Mouse (Mus musculus): ENCODE measurements around the gene Atp5j. TPM values are rescaled to one million over a fixed set of nuclear protein-coding genes. Genes with fewer than 3 reads are reported as not detected.

Atp5j gene
- total RNA-seq, 2 experiments from 2014 or later = 1,262 to 1,293 TPM

DNA sequence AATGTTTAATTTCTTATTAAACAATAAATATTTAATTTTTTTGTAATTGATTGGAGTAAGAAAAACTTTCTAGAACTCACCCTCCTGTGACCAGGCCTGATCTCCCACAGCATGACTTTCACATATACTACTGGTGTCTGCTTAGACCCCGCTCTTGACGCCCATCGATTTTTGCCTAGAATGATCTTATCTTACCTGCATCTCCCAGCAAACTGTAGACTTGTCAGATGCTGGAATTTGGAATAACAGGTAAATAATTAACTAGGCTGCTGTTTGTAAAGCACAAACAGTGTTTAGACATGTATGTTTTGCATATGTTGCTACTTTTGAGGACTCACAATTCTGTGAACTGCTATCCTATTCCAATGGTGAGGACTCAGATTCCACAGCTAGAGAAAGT is 29.2 kb downstream of the Atp5j start:
- DNase-seq = no peak

DNA sequence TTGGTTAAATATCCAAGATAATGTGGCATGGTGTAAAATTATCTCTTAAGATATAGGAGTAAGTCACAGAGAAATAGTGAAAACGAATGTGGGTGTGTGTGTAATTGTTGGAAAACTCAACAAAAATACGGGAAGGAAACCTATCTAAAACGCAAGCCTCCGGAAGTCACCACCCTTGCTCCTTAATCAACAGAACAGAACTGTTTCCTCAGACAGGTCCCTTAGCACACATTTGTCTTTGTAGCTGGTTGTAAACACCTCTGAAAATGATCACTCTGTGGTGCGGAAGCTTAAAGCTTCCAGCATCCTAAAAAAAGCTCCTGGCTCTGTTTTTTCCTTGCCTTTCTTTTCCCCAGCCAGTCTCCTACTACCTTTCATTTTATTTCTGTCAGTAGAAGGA is 30.6 kb downstream of the Atp5j start:
- no peak for DNase-seq

DNA sequence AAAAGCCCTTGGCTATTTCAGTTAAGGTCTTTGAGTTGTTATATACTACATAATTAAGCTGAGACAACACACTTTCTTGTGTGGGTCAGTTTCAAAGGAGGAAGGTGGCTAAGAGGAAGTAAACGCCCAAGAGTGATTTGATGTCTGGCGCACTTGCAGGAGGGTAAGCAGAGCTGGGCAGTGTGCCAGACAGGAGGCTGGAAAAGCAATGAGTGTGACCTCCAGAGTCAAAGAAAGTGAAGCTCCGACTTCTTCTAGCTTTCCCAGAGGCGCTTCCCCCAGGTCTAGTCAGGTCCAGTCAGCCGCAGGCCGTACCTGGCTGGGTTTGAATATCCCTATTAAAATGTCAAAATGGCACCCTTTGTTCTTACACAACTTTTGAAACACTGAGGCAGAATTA is 33.2 kb downstream of the Atp5j start:
- peak; percentile 78 for DNase-seq

DNA sequence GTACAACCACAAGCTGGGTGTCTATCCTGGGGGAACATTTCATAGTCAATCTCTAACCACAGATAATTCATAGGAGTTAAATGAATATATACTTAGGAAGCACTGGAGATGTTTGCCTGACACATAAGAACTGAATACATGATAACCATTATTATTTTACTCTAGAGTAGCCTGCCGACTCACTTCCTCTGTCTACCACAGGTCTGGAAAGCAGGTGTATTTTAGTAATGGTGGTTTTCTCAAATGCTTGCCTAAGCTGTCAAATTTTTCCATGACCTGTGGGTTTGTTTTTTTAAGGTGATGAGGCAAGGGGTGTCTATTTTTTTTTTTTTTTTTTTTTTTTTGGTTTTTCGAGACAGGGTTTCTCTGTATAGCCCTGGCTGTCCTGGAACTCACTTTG is 35.4 kb downstream of the Atp5j start:
- DNase-seq = no peak

DNA sequence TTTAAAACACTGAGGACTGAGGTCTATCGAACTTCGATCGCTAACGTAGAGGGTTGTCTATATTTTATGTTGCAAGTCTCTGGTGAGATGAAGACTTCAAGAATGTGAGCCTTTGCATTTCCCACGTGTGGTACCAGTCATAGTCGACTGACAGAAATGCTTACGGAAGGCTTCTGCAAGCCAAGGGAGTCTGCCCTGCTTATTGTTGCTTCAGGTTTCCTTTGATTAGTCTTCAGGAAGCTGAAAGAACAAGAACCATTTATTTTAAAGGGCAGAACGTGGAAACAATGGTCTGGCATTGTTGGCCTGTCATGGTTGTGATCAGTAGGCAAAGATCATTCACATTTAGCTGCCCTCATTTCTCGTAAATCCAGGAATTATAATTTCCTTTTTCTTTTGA is 38.7 kb downstream of the Atp5j start:
- DNase-seq = no peak

DNA sequence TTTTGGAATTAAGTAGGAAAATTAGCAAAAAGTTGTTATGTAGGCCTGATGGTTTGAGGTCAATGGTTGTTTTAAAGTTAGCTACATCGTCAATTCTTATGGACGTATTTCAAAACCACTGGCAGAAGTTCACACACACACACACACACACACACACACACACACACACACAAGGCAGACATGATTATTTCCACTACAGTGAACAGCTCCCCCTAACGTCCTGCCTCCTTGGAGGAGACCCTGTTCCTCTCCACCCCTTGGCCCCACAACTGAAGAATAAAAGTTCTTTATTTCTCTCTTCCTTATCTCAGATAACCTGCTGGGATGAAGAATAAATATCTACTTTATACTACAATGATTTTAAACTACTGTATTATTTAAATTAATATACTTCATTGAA is 40.1 kb downstream of the Atp5j start:
- DNase-seq = no peak

DNA sequence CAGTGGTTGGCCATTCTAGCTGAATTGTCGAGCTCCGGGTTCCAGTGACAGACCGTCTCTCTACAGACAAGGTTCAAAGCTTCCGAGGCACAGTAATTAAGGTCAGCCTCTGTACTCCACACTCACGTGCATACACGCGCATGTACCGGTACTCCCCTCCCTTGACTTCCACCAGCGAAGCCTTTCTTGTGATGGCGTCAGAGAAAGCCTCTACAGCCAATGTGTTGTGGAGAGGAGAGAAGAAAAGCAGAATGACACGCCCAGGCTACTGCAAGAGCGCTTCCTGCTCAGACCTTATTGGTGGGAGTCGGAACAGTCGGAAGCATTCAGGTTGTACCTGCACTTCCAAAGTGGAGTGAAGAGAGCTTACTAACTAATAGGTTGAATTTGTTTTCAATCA is 42.0 kb downstream of the Atp5j start:
- no peak for DNase-seq

DNA sequence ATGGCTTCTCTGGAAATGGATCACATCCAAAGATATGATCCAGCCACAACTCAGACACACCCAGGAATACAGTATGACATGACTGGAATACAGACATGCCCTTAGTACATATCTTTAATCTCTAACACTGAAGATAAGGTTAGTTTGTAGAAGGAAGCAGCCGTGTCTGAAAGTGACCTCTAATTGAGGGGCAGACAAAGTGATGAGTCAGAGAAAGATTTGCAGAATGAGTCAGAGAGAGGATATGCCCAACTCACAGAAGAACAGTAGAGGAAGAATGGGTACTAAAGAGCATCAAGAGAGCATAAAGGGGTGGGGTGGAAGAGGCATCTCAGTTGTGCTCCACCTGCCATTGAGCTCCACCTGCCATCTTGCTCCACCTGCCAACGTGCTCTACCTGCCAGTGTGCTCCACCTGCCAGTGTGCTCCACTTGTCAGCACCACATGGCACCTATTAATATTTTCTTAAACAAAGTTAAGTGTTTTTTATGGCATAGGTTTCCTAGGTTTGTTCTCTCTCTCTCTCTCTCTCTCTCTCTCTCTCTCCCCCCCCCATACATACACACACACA is 44.7 kb downstream of the Atp5j start:
- no peak for DNase-seq

DNA sequence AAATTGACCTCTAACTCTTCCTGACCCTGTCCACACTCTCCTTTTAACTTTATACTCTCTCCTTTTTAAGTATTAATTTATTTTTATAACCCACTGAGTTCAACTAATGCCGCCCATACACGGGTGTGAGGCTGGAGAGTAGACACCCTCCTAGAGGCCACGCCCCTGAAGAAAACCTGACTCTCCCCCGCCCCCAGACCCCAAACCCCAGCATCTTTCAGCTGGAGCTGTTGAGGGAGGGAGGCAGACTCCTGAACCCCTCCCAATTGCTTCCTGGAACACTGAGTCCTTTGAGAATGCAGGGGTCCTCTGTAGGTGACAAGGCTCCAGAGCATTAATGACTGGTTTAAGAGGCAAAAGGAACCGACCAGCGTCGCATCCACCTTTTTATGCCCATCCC is 50.5 kb downstream of the Atp5j start:
- no peak for DNase-seq

DNA sequence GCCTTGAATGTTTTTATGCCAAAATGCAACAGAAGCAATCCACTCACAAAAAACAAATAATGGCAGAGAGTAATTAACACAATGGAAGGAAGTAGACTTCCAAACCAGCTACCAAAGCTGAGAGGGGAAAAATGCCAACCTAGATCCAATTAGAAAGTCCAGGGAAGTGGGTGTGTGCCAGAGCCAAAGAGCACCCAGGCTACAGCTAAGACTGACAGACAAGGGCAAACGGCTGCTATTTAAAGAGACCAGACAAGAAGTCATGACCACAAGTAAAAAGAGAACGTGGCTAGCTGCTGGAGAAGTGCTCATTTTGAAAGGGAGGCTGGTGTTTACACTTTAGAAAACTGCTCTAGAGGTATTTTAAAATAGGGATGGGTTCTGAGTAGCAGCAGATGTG is 52.1 kb downstream of the Atp5j start:
- no peak for DNase-seq

DNA sequence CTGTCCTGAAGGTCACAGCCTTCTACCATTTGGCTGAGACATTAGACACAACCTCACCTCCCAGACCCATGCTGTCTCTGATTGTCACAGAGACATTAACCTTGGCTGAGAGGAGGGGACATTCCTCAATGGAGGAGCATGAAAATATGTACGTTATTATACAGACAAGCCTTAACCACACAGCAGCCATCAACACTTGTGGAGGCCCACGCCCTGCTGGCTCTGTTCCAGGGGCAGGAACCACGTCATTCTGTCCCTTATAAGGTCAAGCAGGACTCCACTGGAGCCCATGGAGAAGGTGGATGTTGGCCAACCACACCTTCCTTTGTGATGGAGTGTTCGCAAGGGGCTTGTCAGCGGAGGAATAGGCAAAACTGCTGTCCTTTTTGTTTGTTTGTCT is 55.7 kb downstream of the Atp5j start:
- no peak for DNase-seq

DNA sequence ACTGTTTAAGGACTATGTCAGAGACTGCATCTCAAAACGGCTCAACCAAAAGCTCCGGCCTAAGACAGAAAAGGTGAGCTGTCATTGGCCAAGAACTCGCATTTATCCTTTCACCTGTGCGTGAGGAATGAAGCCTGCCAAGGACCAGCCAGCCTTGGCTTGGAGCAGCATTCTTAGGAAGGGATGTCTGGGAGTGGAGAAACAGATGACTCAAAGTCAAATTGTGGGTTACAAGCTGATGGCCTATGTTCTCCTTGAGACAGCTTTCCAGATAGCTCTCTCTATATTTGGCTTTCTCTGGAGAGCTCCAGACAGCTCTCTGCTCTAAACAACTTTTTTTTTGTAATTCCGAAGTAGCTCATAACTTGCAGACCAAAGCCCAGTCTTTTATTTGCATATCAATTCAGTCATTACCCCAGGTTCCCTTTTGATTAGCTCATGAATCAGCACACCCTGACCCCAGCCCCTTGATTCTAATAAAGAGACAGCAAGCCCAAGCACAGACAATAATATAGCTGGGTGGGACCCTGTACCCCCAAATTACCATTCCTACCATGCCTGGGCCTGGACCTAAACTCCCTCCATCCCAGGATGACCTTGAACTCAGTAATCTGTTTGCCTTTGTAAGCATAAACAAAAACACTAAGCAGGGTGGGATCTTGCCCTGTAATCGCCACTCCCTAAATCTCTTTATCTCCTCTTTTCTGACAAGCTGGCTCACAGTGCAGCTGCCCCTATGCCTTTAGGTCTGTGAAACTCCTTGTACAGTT is 56.4 kb downstream of the Atp5j start:
- DNase-seq = no peak

DNA sequence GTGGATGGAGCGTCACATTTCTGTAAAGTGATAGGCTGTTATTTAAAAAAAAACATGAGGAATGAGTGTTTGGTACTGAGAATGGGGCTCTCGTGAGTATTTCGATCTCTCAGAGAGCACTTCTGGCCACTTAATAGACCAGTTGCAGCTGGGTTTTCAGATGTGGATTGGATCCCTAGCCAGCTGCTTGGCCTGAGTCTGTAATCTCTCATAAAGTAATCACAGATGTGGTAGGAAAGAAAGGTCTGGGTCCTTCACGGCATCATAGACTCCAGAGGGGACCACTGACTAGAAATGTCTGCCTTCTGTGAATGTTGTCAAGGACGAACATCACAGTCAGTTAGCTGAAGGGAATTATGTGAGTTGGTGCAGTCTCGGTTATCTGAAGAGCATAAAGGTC is 57.0 kb downstream of the Atp5j start:
- DNase-seq = no peak

Other genes with a start within 250 kb of the Atp5j start
- 10 to 100 TPM; 31.7 to 32.2 TPM for gene Mrpl39, start 99.9 kb downstream of the Atp5j start, total RNA-seq (2021)
- gene Jam2, start 61.5 kb downstream of the Atp5j start, total RNA-seq (2021) = 10 to 100 TPM; 32.2 to 33.9 TPM
- 10 to 100 TPM; 50.8 to 51.1 TPM for gene Gabpa, start 700 bp downstream of the Atp5j start, total RNA-seq (2021)

All from heart, postnatal 4 days (tissue).